Mouse (Mus musculus): Measurements from ENCODE around the gene Slc25a36.

DNA sequence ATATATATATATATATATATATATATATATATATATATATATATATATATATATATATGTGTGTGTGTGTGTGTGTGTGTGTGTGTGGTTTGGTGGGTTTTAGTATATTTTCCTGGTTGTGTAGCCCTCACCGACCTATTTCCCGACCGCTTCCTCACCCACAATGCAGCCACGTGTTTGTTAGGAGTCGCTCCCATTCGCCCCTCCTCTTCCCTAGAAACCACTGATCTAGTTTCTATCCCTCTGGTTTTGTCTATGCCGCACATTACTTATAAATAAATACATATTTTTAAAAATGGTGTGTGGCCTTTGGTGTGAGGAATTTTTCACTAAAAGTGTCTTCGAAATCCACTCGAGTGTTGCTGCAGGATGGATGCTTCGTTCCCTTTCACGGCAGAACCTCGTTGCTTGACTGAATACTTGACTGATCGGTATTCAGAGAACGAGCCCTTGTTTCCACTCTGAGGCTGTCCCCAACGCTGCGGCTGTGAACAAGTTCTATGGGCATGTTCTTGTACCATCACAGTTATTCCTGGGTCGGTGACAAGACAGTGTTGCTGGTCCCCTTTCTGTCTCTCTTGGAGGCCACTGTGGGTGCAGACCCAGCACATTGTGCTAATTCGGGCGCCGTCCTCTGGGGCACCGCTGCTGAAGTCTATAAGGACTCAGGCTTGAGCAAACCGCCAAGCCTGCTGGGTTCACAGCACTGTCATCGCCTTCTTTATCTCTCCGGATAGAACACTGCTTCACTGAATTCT is 2.0 kb upstream of the Slc25a36 start:
- TF ChIP-seq CTCF (IDR thresholded peaks at IDR 0.05; ENCODE audit: low read depth, low read length) (no peak), POLR2A (IDR thresholded peaks at IDR 0.05; ENCODE audit: extremely low read depth, insufficient read depth, low read length) (no peak)

Data from liver, adult 2 months (tissue).